Comparison of ENCODE assay signal across 12 mouse cellular contexts in genomic region chr14:26441041-26441812, GRCm38 (mm10).
DNase-seq lines count a peak whose midpoint lies in the region; ATAC-seq lines count a peak whose summit lies in the region.
"Had no signal": no experiment of that assay in that cellular context is flagged by ENCODE, and none has a peak within 500 bp of the region (broad histone marks: within the 10 kb centered on the region; RNA-seq: fewer than 3 reads in every experiment).

No protein-coding gene starts in this region.

- H3K27me3 ChIP-seq in heart, embryonic 13.5 days (replicated peaks), result no peaks in the 10 kb centered on the region

- peaks cover 26% of the 10 kb centered on the region for H3K36me3 ChIP-seq in heart, embryonic 13.5 days

- H3K4me2 ChIP-seq in heart, embryonic 13.5 days, result peak overlapping the region; percentile 67

- 56% methylated on average over 2 of the region's 2 CpGs for WGBS in heart, embryonic 13.5 days

- H3K9ac ChIP-seq in heart, embryonic 13.5 days, result peak overlapping the region; percentile 77
- H3K9ac ChIP-seq: forebrain, postnatal 0 days had no signal

- no peak for DNase-seq in heart, adult 11 months
- peak; percentile 17 for DNase-seq in ovary, adult 18-20 months (ENCODE audit: low spot score)
- no peak for DNase-seq in ovary, postnatal 10 days (ENCODE audit: low spot score)
- peak; percentile 36 to 38 for DNase-seq in heart, postnatal 10 days
- DNase-seq in spleen, adult 18-20 months, result no peak
- DNase-seq in layer of hippocampus, postnatal 10 days (ENCODE audit: low spot score in 2 of 2), result no peak
- DNase-seq: forebrain, postnatal 0 days; kidney, postnatal 25 days; retina, postnatal 1 day had no signal

- intact Hi-C loops in heart, postnatal 10 days (cut with DNase I), result no loop called here

- H3K4me3 ChIP-seq in heart, embryonic 13.5 days, result peak overlapping the region; percentile 52
- H3K4me3 ChIP-seq: hindbrain, embryonic 10.5 days had no signal

- ATAC-seq in heart, embryonic 13.5 days (ENCODE audit: extremely low read depth, insufficient number of reproducible peaks, low FRiP score, low TSS enrichment), result no peak
- ATAC-seq in monocyte, adult 5-6 weeks (replicated peaks; ENCODE audit: insufficient number of reproducible peaks, low FRiP score, low TSS enrichment, poor library complexity, severe bottlenecking), result no peak
- ATAC-seq: forebrain, postnatal 0 days had no signal

- no peaks in the 10 kb centered on the region for H3K9me3 ChIP-seq in heart, embryonic 13.5 days
- H3K9me3 ChIP-seq: hindbrain, embryonic 10.5 days had no signal

- peaks cover 44% of the 10 kb centered on the region for H3K4me1 ChIP-seq in heart, embryonic 13.5 days
- H3K4me1 ChIP-seq: hindbrain, embryonic 10.5 days had no signal

- H3K27ac ChIP-seq in heart, embryonic 13.5 days (replicated peaks), result peak overlapping the region; percentile 91
- H3K27ac ChIP-seq: hindbrain, embryonic 10.5 days had no signal

Comparison
In these comparisons a context has a peak if more than half of its experiments do, and no peak if none do; other contexts are left out.
1. DNase-seq: peak in ovary, adult 18-20 months (single experiment) and heart, postnatal 10 days (2 of 2); none in heart, adult 11 months (single experiment), ovary, postnatal 10 days (single experiment), spleen, adult 18-20 months (0 of 2) and layer of hippocampus, postnatal 10 days (0 of 2).